Mouse (Mus musculus) heart, postnatal 0 days (tissue): ENCODE measurements around the gene Tex2.

ENCODE experiments used
- CTCF ChIP-seq: IDR thresholded peaks from 2 replicates; pipeline ENCODE4 v1.5.1; 2016; ENCODE audit warnings: antibody characterized with exemption, control low read depth, low read depth
- EP300 ChIP-seq: IDR thresholded peaks from 2 replicates; pipeline ENCODE4 v1.6.1; 2016; ENCODE audit warnings: antibody characterized with exemption, low read depth

DNA sequence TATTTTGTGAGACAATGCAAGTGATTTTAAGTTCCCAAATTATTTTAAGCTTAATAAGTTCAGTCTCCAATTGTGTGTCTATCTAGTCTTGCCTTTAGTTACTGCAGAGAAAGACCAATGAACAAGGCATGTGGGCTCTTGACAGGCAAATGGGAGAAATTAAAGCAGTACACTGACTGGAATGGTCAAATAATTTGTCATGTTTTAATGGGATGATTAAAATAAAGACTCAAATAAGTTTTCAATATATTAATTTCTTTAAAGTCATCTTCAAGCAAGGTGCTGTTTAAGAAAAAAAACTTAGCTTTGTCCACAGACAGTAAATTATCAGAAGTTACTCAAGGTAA is 111.1 kb downstream of the Tex2 start:
- TF ChIP-seq EP300 (no peak), CTCF (no peak)
